ENCODE assay signal across 9 mouse cellular contexts in the genomic region with DNA sequence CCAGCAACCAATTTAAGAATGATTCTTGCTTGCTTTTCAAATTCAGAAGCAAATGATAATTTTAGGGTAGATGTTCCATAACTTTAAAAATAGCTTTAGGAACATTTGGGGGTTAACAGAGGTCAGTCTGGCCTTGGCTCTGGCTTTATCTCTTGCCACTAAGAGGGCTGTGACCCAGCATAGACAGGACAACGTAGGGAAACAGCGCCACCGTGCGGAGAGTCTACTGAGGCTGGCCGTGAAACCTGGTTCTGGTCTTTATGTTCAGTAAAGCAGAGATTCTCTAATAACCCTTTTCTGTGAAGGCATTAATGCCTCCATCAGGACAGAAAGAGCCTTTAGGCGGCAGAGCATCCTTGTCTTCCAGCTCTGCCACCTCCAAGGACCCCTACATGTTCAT. TPM values are rescaled to one million over a fixed set of nuclear protein-coding genes. Genes with fewer than 3 reads are reported as not detected.
DNase-seq lines count a peak whose midpoint lies in the region; ATAC-seq and TF ChIP-seq lines count a peak whose summit lies in the region.
"Had no signal": no experiment of that assay in that cellular context is flagged by ENCODE, and none has a peak within 500 bp of the region (broad histone marks: within the 10 kb centered on the region; RNA-seq: fewer than 3 reads in every experiment).

No protein-coding gene starts in this region.

- 3% methylated on average over 6 of the region's 6 CpGs for WGBS in liver, embryonic 14.5 days (ENCODE audit: insufficient replicate concordance)

- no peaks in the 10 kb centered on the region for H3K36me3 ChIP-seq in liver, embryonic 14.5 days (replicated peaks; ENCODE audit: control insufficient read depth, insufficient read depth, low read depth)
- H3K36me3 ChIP-seq: hindbrain, embryonic 15.5 days had no signal

- H3K27ac ChIP-seq in liver, embryonic 14.5 days, result no peak overlapping the region
- H3K27ac ChIP-seq: hindbrain, embryonic 15.5 days had no signal

- CTCF ChIA-PET in Patski (lab: Charles Lee), result interaction anchor here (0.8 to 2.5 kb wide), 15 partner anchors 9 to 217 kb away, joined by 3 to 23 read pairs (median 4); a partner anchor contains a TSS

- peak; percentile 46 for ATAC-seq in Patski
- peak; percentile 96 for ATAC-seq in granulocyte monocyte progenitor cell, adult 5-6 weeks (replicated peaks; ENCODE audit: poor library complexity, severe bottlenecking)
- peak; percentile 59; the same call in 1 of the 2 replicates for ATAC-seq in liver, embryonic 14.5 days (ENCODE audit: insufficient read depth)

- TF ChIP-seq EP300 in liver, embryonic 14.5 days (IDR thresholded peaks at IDR 0.05; ENCODE audit: low read depth), result no peak

- peaks cover under 1% of the 10 kb centered on the region for H3K27me3 ChIP-seq in Patski
- H3K27me3 ChIP-seq in liver, embryonic 14.5 days (ENCODE audit: control insufficient read depth, insufficient read depth, low read length), result no peaks in the 10 kb centered on the region
- H3K27me3 ChIP-seq: hindbrain, embryonic 15.5 days had no signal

- H3K9me3 ChIP-seq in liver, embryonic 14.5 days (ENCODE audit: control insufficient read depth, low read length), result no peaks in the 10 kb centered on the region
- H3K9me3 ChIP-seq: hindbrain, embryonic 15.5 days had no signal

- DNase-seq in A20 (ENCODE audit: low read depth, low spot score) (peak; percentile 79), Patski (ENCODE audit: low read depth, low spot score) (no peak)
- peak; percentile 71 to 85 for DNase-seq in cerebellum, postnatal 25 days
- peak; percentile 78 for DNase-seq in kidney, postnatal 14 days
- peak; percentile 49 to 64 (median 63) for DNase-seq in liver, embryonic 14.5 days (ENCODE audit: low read depth in 3 of 3, low spot score in 3 of 3)
- peak; percentile 92 for DNase-seq in retina, embryonic 14.5 days (ENCODE audit: low spot score)
- peak; percentile 75 to 82 for DNase-seq in thymus, postnatal 36 days

- peak; percentile 88 for TF ChIP-seq CTCF in Patski (IDR thresholded peaks at IDR 0.05)
- TF ChIP-seq CTCF in liver, embryonic 14.5 days (IDR thresholded peaks at IDR 0.05; ENCODE audit: low read depth), result peak; percentile 96

- no peak overlapping the region for H3K4me3 ChIP-seq in liver, embryonic 14.5 days (ENCODE audit: insufficient read depth in 1 of 2, low read depth in 2 of 2, low read length in 2 of 2)
- H3K4me3 ChIP-seq: hindbrain, embryonic 15.5 days had no signal

- peaks cover 0 to 6% of the 10 kb centered on the region in 2 experiments; a peak in 1 of 4 replicates for H3K4me1 ChIP-seq in liver, embryonic 14.5 days (replicated peaks; ENCODE audit: control insufficient read depth in 2 of 2, insufficient read depth in 2 of 2, low read length in 1 of 2)
- H3K4me1 ChIP-seq: hindbrain, embryonic 15.5 days had no signal

- H3K9ac ChIP-seq in liver, embryonic 14.5 days (replicated peaks), result no peak overlapping the region
- H3K9ac ChIP-seq: hindbrain, embryonic 15.5 days had no signal

- POLR2A ChIA-PET in Patski (lab: Charles Lee), result no interaction called here

- no peak overlapping the region for H3K4me2 ChIP-seq in liver, embryonic 14.5 days (ENCODE audit: low read depth)
- H3K4me2 ChIP-seq: hindbrain, embryonic 15.5 days had no signal

- in situ Hi-C loops in Patski (cut with MboI; ENCODE audit: low pct_unique_long_range_greater_than_20kb), result loop anchor here (5.0 to 25.0 kb wide), 2 partner anchors 60 to 225 kb away; no protein-coding TSS in a partner anchor

RNA-seq across cellular contexts. Expression of a gene that starts 9.3 kb away (rescaled TPM):
- polyA plus RNA-seq in Patski (2021), result 0.45 TPM
- total RNA-seq in granulocyte monocyte progenitor cell, adult 5-6 weeks (2014; fragmentation: Nextera tagmentation), result 2.8 and 6.4 TPM in 2 replicates
- total RNA-seq in granulocyte monocyte progenitor cell, adult 5-6 weeks (2017), result 3.7 and 4.2 TPM in 2 replicates
- 3.5 and 6.4 TPM in 2 replicates for polyA plus RNA-seq in liver, embryonic 14.5 days (2012; rRNA removed)
- polyA plus RNA-seq in liver, embryonic 14.5 days (2014; fragmentation: Nextera tagmentation; extraction: Ambion mirVana), result 2.9 and 3.1 TPM in 2 replicates

RNA-seq across cellular contexts. Expression of a gene that starts 20.9 kb away (rescaled TPM):
- 0.03 TPM for polyA plus RNA-seq in Patski (2021)
- total RNA-seq in granulocyte monocyte progenitor cell, adult 5-6 weeks (2014; fragmentation: Nextera tagmentation), result 3.1 and 8.2 TPM in 2 replicates
- total RNA-seq in granulocyte monocyte progenitor cell, adult 5-6 weeks (2017), result 3.0 TPM in 2 replicates
- polyA plus RNA-seq in liver, embryonic 14.5 days (2012; rRNA removed), result 1.8 and 2.4 TPM in 2 replicates
- polyA plus RNA-seq in liver, embryonic 14.5 days (2014; fragmentation: Nextera tagmentation; extraction: Ambion mirVana), result 1.9 and 2.6 TPM in 2 replicates

RNA-seq across cellular contexts. Expression of a gene that starts 22.9 kb away (rescaled TPM):
- not detected for polyA plus RNA-seq in Patski (2021)
- not detected in 2 replicates for total RNA-seq in granulocyte monocyte progenitor cell, adult 5-6 weeks (2014; fragmentation: Nextera tagmentation)
- total RNA-seq in granulocyte monocyte progenitor cell, adult 5-6 weeks (2017), result 0.41 TPM in 1 of 2 replicates, not detected in the other
- 16.2 and 16.4 TPM in 2 replicates for polyA plus RNA-seq in liver, embryonic 14.5 days (2012; rRNA removed)
- 13.9 and 20.3 TPM in 2 replicates for polyA plus RNA-seq in liver, embryonic 14.5 days (2014; fragmentation: Nextera tagmentation; extraction: Ambion mirVana)

RNA-seq across cellular contexts. Expression of a gene that starts 37.6 kb away (rescaled TPM):
- polyA plus RNA-seq in Patski (2021), result not detected
- 58.2 and 68.7 TPM in 2 replicates for total RNA-seq in granulocyte monocyte progenitor cell, adult 5-6 weeks (2014; fragmentation: Nextera tagmentation)
- 42.5 and 45.8 TPM in 2 replicates for total RNA-seq in granulocyte monocyte progenitor cell, adult 5-6 weeks (2017)
- polyA plus RNA-seq in liver, embryonic 14.5 days (2012; rRNA removed), result 10.6 and 10.7 TPM in 2 replicates
- polyA plus RNA-seq in liver, embryonic 14.5 days (2014; fragmentation: Nextera tagmentation; extraction: Ambion mirVana), result 2.1 and 2.7 TPM in 2 replicates

Comparison
In these comparisons a context has a peak if more than half of its experiments do, and no peak if none do; other contexts are left out.
1. ATAC-seq: peak in every context shown above with its lines; median percentile 96 in granulocyte monocyte progenitor cell, adult 5-6 weeks; 59 in liver, embryonic 14.5 days; 46 in Patski.
2. RNA of a gene that starts 22.9 kb away (polyA plus RNA-seq): 13.9 to 20.3 TPM in liver, embryonic 14.5 days; not detected in Patski (single experiment); every median in the first group is over 10 times any median in the second.